Mouse (Mus musculus) kidney, adult 2 months (tissue): ENCODE results near the gene Bdp1.

Experiments used
- CTCF ChIP-seq: fragments of 200-500 bp; conservative IDR thresholded peaks from 2 replicates; pipeline ENCODE4 v1.5.1; 2011; ENCODE audit warnings: low read depth, mild to moderate bottlenecking, control low read depth, low read length, moderate library complexity, mixed read lengths; ENCODE audit not compliant: insufficient read depth, insufficient read length
- POLR2A ChIP-seq: fragments of 200-500 bp; IDR thresholded peaks from one replicate; pipeline ENCODE4 v1.6.1; 2011; ENCODE audit warnings: low read depth, low read length, control low read depth

- no peak for TF ChIP-seq POLR2A
- no peak for TF ChIP-seq CTCF
Observed at GRCm38 (mm10) chr13:100152659-100153058, 48.8 kb upstream of the Bdp1 start.
